Mouse (Mus musculus) kidney, adult 2 months (tissue): ENCODE measurements around the gene Lrtm2. TPM values are rescaled to one million over a fixed set of nuclear protein-coding genes. Genes with fewer than 3 reads are reported as not detected.
A peak's percentile ranks its signal among the peaks of the same experiment; 100 is the strongest.

Source experiments
- DNase-seq: peaks from one replicate; pipeline ENCODE4 v3.0.0; 2021
- H3K27ac ChIP-seq: fragments of 200-500 bp; 2 replicates; pipeline ENCODE4 v1.5.1; 2012; ENCODE audit warnings: low read depth, low read length, control low read depth, inconsistent platforms; ENCODE audit not compliant: insufficient read depth
- H3K27me3 ChIP-seq: fragments of 200-500 bp; replicated peaks from 2 replicates; pipeline ENCODE4 v1.6.1; 2012; ENCODE audit warnings: mild to moderate bottlenecking, moderate library complexity, low read length, inconsistent platforms; ENCODE audit not compliant: control insufficient read depth, insufficient read depth
- H3K36me3 ChIP-seq: fragments of 200-500 bp; 2 replicates; pipeline ENCODE4 v1.6.1; 2012; ENCODE audit warnings: mild to moderate bottlenecking, moderate library complexity, low read length, inconsistent platforms; ENCODE audit not compliant: control insufficient read depth, insufficient read depth
- H3K4me1 ChIP-seq: fragments of 200-500 bp; 2 replicates; pipeline ENCODE4 v1.6.1; 2011; ENCODE audit warnings: low read length; ENCODE audit not compliant: control insufficient read depth, insufficient read depth
- H3K4me3 ChIP-seq: fragments of 200-500 bp; 2 replicates; pipeline ENCODE4 v1.5.1; 2011; ENCODE audit warnings: mild to moderate bottlenecking, low read depth, low read length, control low read depth; ENCODE audit not compliant: insufficient read depth
- CTCF ChIP-seq: fragments of 200-500 bp; conservative IDR thresholded peaks from 2 replicates; pipeline ENCODE4 v1.5.1; 2011; ENCODE audit warnings: low read depth, mild to moderate bottlenecking, control low read depth, low read length, moderate library complexity, mixed read lengths; ENCODE audit not compliant: insufficient read depth, insufficient read length
- POLR2A ChIP-seq: fragments of 200-500 bp; IDR thresholded peaks from one replicate; pipeline ENCODE4 v1.6.1; 2011; ENCODE audit warnings: low read depth, low read length, control low read depth
- WGBS: fragments of 180-500 bp; shearing (Covaris S2); methylation state at CpG from one replicate; pipeline ENCODE4 v1.1.7; 2018; 5-methylcytosine and 5-hydroxymethylcytosine counted together
- polyA plus RNA-seq: library from polyadenylated mRNA; depleted of rRNA; stranded (reverse); fragments of >200 nt; gene quantifications from 2 replicates; pipeline ENCODE4 v1.2.3, GENCODE M21; 2012

Gene Lrtm2
- polyA plus RNA-seq, 1 experiment, result 3.0 TPM

- no peaks in the 10 kb centered on the region for H3K27me3 ChIP-seq
- TF ChIP-seq POLR2A (no peak), CTCF (no peak)
- DNase-seq, result no peak
- no peak overlapping the region for H3K27ac ChIP-seq
- H3K36me3 ChIP-seq, result no peaks in the 10 kb centered on the region
- WGBS, result 89% methylated on average over 3 of the region's 3 CpGs
- no peaks in the 10 kb centered on the region; the same call in 1 of the 2 replicates for H3K4me1 ChIP-seq
- H3K4me3 ChIP-seq, result no peak overlapping the region
Measured at GRCm38 (mm10) chr6:119337287-119337686, 6.7 kb upstream of the Lrtm2 start.

- TF ChIP-seq CTCF (no peak), POLR2A (no peak)
- Histone ChIP-seq H3K36me3 (no peaks in the 10 kb centered on the region), H3K27ac (no peak overlapping the region), H3K27me3 (no peaks in the 10 kb centered on the region), H3K4me3 (no peak overlapping the region), H3K4me1 (no peaks in the 10 kb centered on the region; the same call in 1 of the 2 replicates)
- DNase-seq, result no peak
- 84% methylated on average over 7 of the region's 7 CpGs for WGBS
Measured at GRCm38 (mm10) chr6:119336124-119336523, 5.6 kb upstream of the Lrtm2 start.

- WGBS, result 60% methylated on average over 3 of the region's 3 CpGs
- no peak for TF ChIP-seq CTCF
- TF ChIP-seq POLR2A, result no peak
- Histone ChIP-seq H3K27me3 (no peaks in the 10 kb centered on the region), H3K27ac (no peak overlapping the region), H3K4me3 (no peak overlapping the region), H3K4me1 (peaks cover 3% of the 10 kb centered on the region; the same call in 1 of the 2 replicates), H3K36me3 (no peaks in the 10 kb centered on the region)
- no peak for DNase-seq
Measured at GRCm38 (mm10) chr6:119333831-119334230, 3.3 kb upstream of the Lrtm2 start.

- Histone ChIP-seq H3K27ac (no peak overlapping the region), H3K4me1 (peaks cover 3% of the 10 kb centered on the region; the same call in 1 of the 2 replicates), H3K4me3 (no peak overlapping the region), H3K27me3 (no peaks in the 10 kb centered on the region), H3K36me3 (no peaks in the 10 kb centered on the region)
- TF ChIP-seq CTCF (no peak), POLR2A (no peak)
- 8% methylated on average over 3 of the region's 3 CpGs for WGBS
- DNase-seq, result peak; percentile 48
Measured at GRCm38 (mm10) chr6:119333202-119333601, 2.6 kb upstream of the Lrtm2 start.

- TF ChIP-seq POLR2A (no peak), CTCF (no peak)
- Histone ChIP-seq H3K4me1 (peaks cover 3% of the 10 kb centered on the region; the same call in 1 of the 2 replicates), H3K27me3 (no peaks in the 10 kb centered on the region), H3K4me3 (no peak overlapping the region), H3K27ac (no peak overlapping the region), H3K36me3 (no peaks in the 10 kb centered on the region)
- peak; percentile 24 for DNase-seq
- WGBS, result 41% methylated on average over 1 of the region's 1 CpGs
Measured at GRCm38 (mm10) chr6:119332111-119332510, 1.5 kb upstream of the Lrtm2 start.

- no peaks in the 10 kb centered on the region for H3K27me3 ChIP-seq
- no peaks in the 10 kb centered on the region for H3K36me3 ChIP-seq
- no peak for DNase-seq
- TF ChIP-seq CTCF (no peak), POLR2A (no peak)
- WGBS, result 25% methylated on average over 6 of the region's 6 CpGs
- peak overlapping the region; percentile 62; the same call in 1 of the 2 replicates for H3K27ac ChIP-seq
- H3K4me1 ChIP-seq, result peaks cover 3% of the 10 kb centered on the region; the same call in 1 of the 2 replicates
- H3K4me3 ChIP-seq, result peak overlapping the region; percentile 30
Measured at GRCm38 (mm10) chr6:119329936-119330335, 630 bp downstream of the Lrtm2 start.

GRCm38 (mm10) chr6:119329215-119329714, 1.3 kb downstream of the Lrtm2 start:
- 3% methylated on average over 8 of the region's 8 CpGs for WGBS
- Histone ChIP-seq H3K36me3 (no peaks in the 10 kb centered on the region), H3K27ac (peak overlapping the region; percentile 62; the same call in 1 of the 2 replicates), H3K27me3 (no peaks in the 10 kb centered on the region), H3K4me1 (peaks cover 3% of the 10 kb centered on the region; the same call in 1 of the 2 replicates), H3K4me3 (no peak overlapping the region)
- peak; percentile 83 for DNase-seq
- TF ChIP-seq POLR2A (no peak), CTCF (no peak)
